Mouse (Mus musculus) spleen, adult 2 months (tissue): ENCODE measurements at regions not wholly inside any gene's neighbourhood (a gene's known extent, or its start where the extent isn't known, plus 50 kb on each side); places are given as distances from the start of the nearest gene placed in this dataset.

Source experiments
- CTCF ChIP-seq: fragments of 200-500 bp; IDR thresholded peaks from 2 replicates; pipeline ENCODE4 v1.5.1; 2011; ENCODE audit warnings: mild to moderate bottlenecking, inconsistent platforms; ENCODE audit not compliant: insufficient read depth, insufficient read length, insufficient replicate concordance; ENCODE audit errors: extremely low read depth
- POLR2A ChIP-seq: fragments of 200-500 bp; IDR thresholded peaks from 2 replicates; pipeline ENCODE4 v1.6.1; 2011; ENCODE audit warnings: low read depth, low read length, inconsistent platforms

GRCm38 (mm10) chr6:52409991-52410390, 96.7 kb downstream of the Evx1 start:
- TF ChIP-seq POLR2A (no peak), CTCF (no peak)
